Comparison of ENCODE assay signal across 18 mouse cellular contexts in the genomic region with DNA sequence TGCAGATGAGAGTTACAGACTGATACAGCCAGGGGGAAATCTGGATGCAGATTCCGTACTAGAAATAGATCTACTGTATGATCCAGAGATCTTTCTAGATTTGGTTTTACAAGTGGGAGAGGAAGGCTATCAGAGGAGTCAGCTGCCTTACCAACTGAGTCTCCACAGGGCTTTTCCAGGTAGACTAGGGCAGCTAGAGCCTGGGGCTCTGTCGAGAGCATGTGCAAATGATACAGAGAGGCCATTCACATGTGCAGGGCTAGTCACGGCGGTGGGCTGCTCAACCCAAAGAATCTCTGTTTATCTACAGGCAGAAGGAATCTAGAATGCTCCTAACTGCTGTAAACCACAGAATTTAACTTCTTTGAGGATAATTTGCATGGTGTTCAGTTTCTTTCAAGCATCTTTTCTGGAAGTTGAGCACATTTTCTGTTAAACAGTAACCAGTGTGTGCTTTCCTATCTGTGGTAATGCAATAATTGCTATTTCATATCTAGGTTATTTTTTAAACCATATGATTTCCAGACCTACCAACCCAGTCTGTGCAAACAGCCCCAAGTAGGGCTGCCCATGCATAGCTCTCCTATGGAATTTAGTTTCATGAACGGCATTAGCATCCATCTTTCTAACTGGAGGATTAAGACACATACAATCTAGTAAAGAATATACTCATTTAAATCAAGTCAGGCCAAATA.
DNase-seq lines count a peak whose midpoint lies in the region; ATAC-seq and TF ChIP-seq lines count a peak whose summit lies in the region.
"Had no signal": no experiment of that assay in that cellular context is flagged by ENCODE, and none has a peak within 500 bp of the region (broad histone marks: within the 10 kb centered on the region; RNA-seq: fewer than 3 reads in every experiment).

No protein-coding gene starts in this region.

- TF ChIP-seq CTCF in small intestine, adult 2 months (IDR thresholded peaks at IDR 0.05; ENCODE audit: extremely low read depth, insufficient read length, insufficient replicate concordance, low read depth, low read length), result no peak

- WGBS in kidney, embryonic 16.5 days, result 80% methylated on average over 5 of the region's 5 CpGs
- WGBS in intestine, embryonic 15.5 days, result 59% methylated on average over 5 of the region's 5 CpGs
- WGBS in small intestine, adult 2 months, result 28% methylated on average over 5 of the region's 5 CpGs

- no peak overlapping the region for H3K27ac ChIP-seq in kidney, embryonic 16.5 days (ENCODE audit: low read length)
- peak overlapping the region; percentile 30 for H3K27ac ChIP-seq in intestine, embryonic 15.5 days
- H3K27ac ChIP-seq in small intestine, adult 2 months (ENCODE audit: insufficient read depth, low read depth, low read length), result peak overlapping the region; percentile 63
- H3K27ac ChIP-seq: embryonic facial prominence, embryonic 10.5 days; forebrain, embryonic 13.5 days; gastrocnemius, adult 2 months; heart, embryonic 13.5 days; hindbrain, embryonic 13.5 days had no signal

- H3K4me3 ChIP-seq in kidney, embryonic 16.5 days (ENCODE audit: low read length), result no peak overlapping the region
- H3K4me3 ChIP-seq in intestine, embryonic 15.5 days (replicated peaks), result no peak overlapping the region
- no peak overlapping the region for H3K4me3 ChIP-seq in small intestine, adult 2 months (ENCODE audit: low read depth, low read length)
- H3K4me3 ChIP-seq: embryonic facial prominence, embryonic 10.5 days; forebrain, embryonic 13.5 days; gastrocnemius, adult 2 months; heart, embryonic 13.5 days; hindbrain, embryonic 13.5 days had no signal

- peaks cover 4% of the 10 kb centered on the region for H3K4me1 ChIP-seq in kidney, embryonic 16.5 days (ENCODE audit: insufficient read depth, low read length)
- no peaks in the 10 kb centered on the region for H3K4me1 ChIP-seq in intestine, embryonic 15.5 days (replicated peaks)
- H3K4me1 ChIP-seq in small intestine, adult 2 months (ENCODE audit: control insufficient read depth, insufficient read depth, insufficient read length, low read length), result peaks cover 18% of the 10 kb centered on the region; the same call in 1 of the 2 replicates
- H3K4me1 ChIP-seq: forebrain, embryonic 13.5 days; heart, embryonic 13.5 days; hindbrain, embryonic 13.5 days had no signal

- H3K9me3 ChIP-seq in kidney, embryonic 16.5 days (ENCODE audit: low read length), result no peaks in the 10 kb centered on the region
- no peaks in the 10 kb centered on the region for H3K9me3 ChIP-seq in intestine, embryonic 15.5 days
- H3K9me3 ChIP-seq: embryonic facial prominence, embryonic 10.5 days; forebrain, embryonic 13.5 days; heart, embryonic 13.5 days; hindbrain, embryonic 13.5 days had no signal

- H3K4me2 ChIP-seq in kidney, embryonic 16.5 days (replicated peaks; ENCODE audit: low read depth, low read length), result no peak overlapping the region
- H3K4me2 ChIP-seq in intestine, embryonic 15.5 days (replicated peaks), result peak overlapping the region; percentile 18; the same call in 1 of the 2 replicates
- H3K4me2 ChIP-seq: forebrain, embryonic 13.5 days; heart, embryonic 13.5 days; hindbrain, embryonic 13.5 days had no signal

- ATAC-seq in kidney, embryonic 16.5 days (ENCODE audit: low FRiP score, low TSS enrichment), result no peak
- ATAC-seq in intestine, embryonic 15.5 days, result peak; percentile 90
- no peak; the same call in 1 of the 2 replicates for ATAC-seq in frontal cortex, adult (ENCODE audit: low TSS enrichment)
- ATAC-seq: forebrain, embryonic 13.5 days; forebrain, postnatal 0 days had no signal

- peak; percentile 26 for DNase-seq in kidney, adult 9 months
- no peak for DNase-seq in layer of hippocampus, postnatal 36 days
- DNase-seq: adrenal gland, adult 8-10 months; adrenal gland, postnatal 36 days; cerebellum, adult 2 months; cerebellum, postnatal 10 days; forebrain, postnatal 0 days; gastrocnemius, adult 2 months; gastrocnemius, postnatal 25 days; heart, postnatal 4 days had no signal

- H3K36me3 ChIP-seq in kidney, embryonic 16.5 days (ENCODE audit: insufficient read depth, low read length), result no peaks in the 10 kb centered on the region
- H3K36me3 ChIP-seq in intestine, embryonic 15.5 days, result no peaks in the 10 kb centered on the region
- H3K36me3 ChIP-seq in small intestine, adult 2 months (ENCODE audit: control insufficient read depth, insufficient read depth, low read length), result no peaks in the 10 kb centered on the region; the same call in 1 of the 2 replicates
- H3K36me3 ChIP-seq: embryonic facial prominence, embryonic 10.5 days; heart, embryonic 13.5 days; hindbrain, embryonic 13.5 days had no signal

- no peak for TF ChIP-seq POLR2A in small intestine, adult 2 months (IDR thresholded peaks at IDR 0.05; ENCODE audit: low read depth, low read length)

- no peaks in the 10 kb centered on the region for H3K27me3 ChIP-seq in kidney, embryonic 16.5 days (ENCODE audit: insufficient read depth, low read length)
- H3K27me3 ChIP-seq in intestine, embryonic 15.5 days (replicated peaks), result no peaks in the 10 kb centered on the region
- no peaks in the 10 kb centered on the region for H3K27me3 ChIP-seq in small intestine, adult 2 months (ENCODE audit: control insufficient read depth, insufficient read depth, low read length)
- H3K27me3 ChIP-seq: forebrain, embryonic 13.5 days; heart, embryonic 13.5 days; hindbrain, embryonic 13.5 days had no signal

- no peak overlapping the region for H3K9ac ChIP-seq in kidney, embryonic 16.5 days (replicated peaks; ENCODE audit: low read length)
- H3K9ac ChIP-seq in intestine, embryonic 15.5 days, result no peak overlapping the region
- H3K9ac ChIP-seq: forebrain, embryonic 13.5 days; forebrain, postnatal 0 days; heart, embryonic 13.5 days; hindbrain, embryonic 13.5 days had no signal
